Mouse (Mus musculus): ENCODE measurements around the gene Mttp. TPM values are rescaled to one million over a fixed set of nuclear protein-coding genes. Genes with fewer than 3 reads are reported as not detected.

The Mttp gene
- polyA plus RNA-seq, 1 experiment from 2014 or later: 13.4 TPM

DNA sequence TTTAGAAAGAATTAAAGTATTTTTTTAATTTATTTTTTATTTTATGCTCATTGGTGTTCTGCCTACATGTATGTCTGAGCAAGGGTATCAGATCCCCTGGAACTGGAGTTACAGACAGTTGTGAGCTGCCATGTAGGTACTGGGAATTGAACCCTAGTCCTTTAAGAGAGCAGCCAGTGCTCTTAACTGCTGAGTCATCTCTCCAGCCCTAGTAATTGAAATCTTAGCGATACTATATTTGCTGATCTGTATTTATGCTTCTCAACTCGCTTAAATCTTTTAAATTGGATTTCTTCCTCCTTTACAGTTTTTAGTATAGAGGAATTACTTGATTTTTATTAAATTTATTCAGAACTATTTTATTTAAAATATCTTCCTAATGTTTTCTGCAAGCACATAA is 103.8 kb downstream of the Mttp start:
- no peaks in the 10 kb centered on the region for H3K27me3 ChIP-seq (ENCODE audit: control insufficient read depth, insufficient read depth, low read length)
- H3K4me2 ChIP-seq (replicated peaks; ENCODE audit: low read depth, low read length): no peak overlapping the region
- H3K9me3 ChIP-seq (ENCODE audit: control insufficient read depth, low read length): no peaks in the 10 kb centered on the region
- H3K9ac ChIP-seq (ENCODE audit: low read depth, low read length): no peak overlapping the region
- no peaks in the 10 kb centered on the region for H3K36me3 ChIP-seq (ENCODE audit: control insufficient read depth, insufficient read depth, low read length)
- H3K27ac ChIP-seq (ENCODE audit: low read depth, low read length): no peak overlapping the region
- no peaks in the 10 kb centered on the region for H3K4me1 ChIP-seq (replicated peaks; ENCODE audit: control insufficient read depth, insufficient read depth, low read length)
- ATAC-seq (ENCODE audit: low FRiP score): no peak
- DNase-seq (ENCODE audit: low spot score): no peak
- WGBS: 87% methylated on average over 2 of the region's 2 CpGs
- no peak overlapping the region for H3K4me3 ChIP-seq (ENCODE audit: low read depth, low read length)

Other genes with a start within 250 kb of the Mttp start
- gene Lamtor3, start 226.5 kb downstream of the Mttp start, polyA plus RNA-seq (2014; fragmentation: Nextera tagmentation; extraction: Ambion mirVana): 96.9 and 103 TPM in 2 replicates
- gene Dapp1, start 163.4 kb downstream of the Mttp start, polyA plus RNA-seq (2014; fragmentation: Nextera tagmentation; extraction: Ambion mirVana): 2.6 and 3.7 TPM in 2 replicates
- 0.17 and 0.20 TPM in 2 replicates for gene 1110002E22Rik, start 79.9 kb downstream of the Mttp start, polyA plus RNA-seq (2014; fragmentation: Nextera tagmentation; extraction: Ambion mirVana)
- not detected in 2 replicates for gene Gm5105, start 77.6 kb downstream of the Mttp start, polyA plus RNA-seq (2014; fragmentation: Nextera tagmentation; extraction: Ambion mirVana)
- 12.4 and 17.0 TPM in 2 replicates for gene Trmt10a, start 1.5 kb downstream of the Mttp start, polyA plus RNA-seq (2014; fragmentation: Nextera tagmentation; extraction: Ambion mirVana)
- gene 4930579F01Rik, start 48.9 kb upstream of the Mttp start, polyA plus RNA-seq (2014; fragmentation: Nextera tagmentation; extraction: Ambion mirVana): not detected in 2 replicates
- 0.08 and 0.22 TPM in 2 replicates for gene Adh7, start 72.8 kb upstream of the Mttp start, polyA plus RNA-seq (2014; fragmentation: Nextera tagmentation; extraction: Ambion mirVana)
- 0.29 and 0.59 TPM in 2 replicates for gene Adh1, start 116.0 kb upstream of the Mttp start, polyA plus RNA-seq (2014; fragmentation: Nextera tagmentation; extraction: Ambion mirVana)
- not detected in 2 replicates for gene Adh6a, start 168.3 kb upstream of the Mttp start, polyA plus RNA-seq (2014; fragmentation: Nextera tagmentation; extraction: Ambion mirVana)
- 0.25 and 0.37 TPM in 2 replicates for gene Adh6b, start 196.8 kb upstream of the Mttp start, polyA plus RNA-seq (2014; fragmentation: Nextera tagmentation; extraction: Ambion mirVana)